Comparison of ENCODE assay signal across 12 mouse cellular contexts in the genomic region with DNA sequence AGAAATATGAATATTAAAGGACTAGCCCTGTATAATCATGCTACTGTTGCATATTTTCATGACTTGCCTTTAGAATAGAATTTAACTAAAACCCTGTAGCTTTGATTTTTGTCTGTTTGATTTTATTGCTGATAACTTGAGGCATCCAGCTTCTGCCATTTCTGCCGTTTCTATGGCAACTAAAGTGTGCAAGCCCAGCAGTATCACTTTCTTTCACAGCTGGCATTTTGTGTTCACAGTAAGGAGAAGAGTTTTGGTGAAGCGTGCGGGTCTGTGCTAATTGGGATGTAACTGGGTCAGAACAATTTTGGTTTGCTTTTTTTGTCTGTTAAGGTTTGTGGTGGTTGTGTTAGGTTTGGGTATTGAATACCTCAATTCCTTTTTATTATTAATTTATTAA.
DNase-seq lines count a peak whose midpoint lies in the region; ATAC-seq and TF ChIP-seq lines count a peak whose summit lies in the region.
"Had no signal": no experiment of that assay in that cellular context is flagged by ENCODE, and none has a peak within 500 bp of the region (broad histone marks: within the 10 kb centered on the region; RNA-seq: fewer than 3 reads in every experiment).

No protein-coding gene starts in this region.

- H3K4me2 ChIP-seq in hindbrain, embryonic 14.5 days (replicated peaks) = no peak overlapping the region
- H3K4me2 ChIP-seq in hindbrain, embryonic 13.5 days = no peak overlapping the region
- H3K4me2 ChIP-seq in forebrain, postnatal 0 days (ENCODE audit: low read depth) = no peak overlapping the region
- H3K4me2 ChIP-seq in intestine, embryonic 16.5 days (ENCODE audit: low read depth, low read length) = no peak overlapping the region
- H3K4me2 ChIP-seq: heart, embryonic 11.5 days; limb, embryonic 13.5 days had no signal

- no peaks in the 10 kb centered on the region for H3K27me3 ChIP-seq in hindbrain, embryonic 14.5 days (ENCODE audit: control insufficient read depth, insufficient read depth, low read length)
- no peaks in the 10 kb centered on the region for H3K27me3 ChIP-seq in hindbrain, embryonic 13.5 days
- no peaks in the 10 kb centered on the region for H3K27me3 ChIP-seq in forebrain, postnatal 0 days (ENCODE audit: insufficient read depth, low read length)
- no peaks in the 10 kb centered on the region for H3K27me3 ChIP-seq in intestine, embryonic 16.5 days (replicated peaks; ENCODE audit: control insufficient read depth, insufficient read depth, low read length)
- H3K27me3 ChIP-seq: limb, embryonic 13.5 days had no signal

- no peak overlapping the region for H3K4me3 ChIP-seq in hindbrain, embryonic 14.5 days (replicated peaks; ENCODE audit: low read length)
- H3K4me3 ChIP-seq in hindbrain, embryonic 13.5 days = no peak overlapping the region
- H3K4me3 ChIP-seq in forebrain, postnatal 0 days (ENCODE audit: low read depth, low read length) = no peak overlapping the region
- H3K4me3 ChIP-seq in intestine, embryonic 16.5 days (ENCODE audit: low read length) = no peak overlapping the region
- H3K4me3 ChIP-seq: limb, embryonic 13.5 days had no signal

- DNase-seq in hindbrain, embryonic 14.5 days (ENCODE audit: low spot score) = peak; percentile 63
- DNase-seq in right cerebral cortex, postnatal 10 days (ENCODE audit: low spot score in 2 of 2) = peak; percentile 57 to 78
- DNase-seq in right cerebral cortex, postnatal 36 days (ENCODE audit: low spot score in 2 of 2) = no peak
- peak; percentile 65 for DNase-seq in forebrain, postnatal 0 days
- DNase-seq in gastrocnemius, postnatal 36 days = no peak
- DNase-seq: kidney, adult 18-20 months; thymus, postnatal 4 days had no signal

- H3K9me3 ChIP-seq in hindbrain, embryonic 14.5 days (ENCODE audit: control insufficient read depth, low read length) = no peaks in the 10 kb centered on the region
- no peaks in the 10 kb centered on the region for H3K9me3 ChIP-seq in hindbrain, embryonic 13.5 days
- no peaks in the 10 kb centered on the region for H3K9me3 ChIP-seq in forebrain, postnatal 0 days (ENCODE audit: low read length)
- no peaks in the 10 kb centered on the region for H3K9me3 ChIP-seq in intestine, embryonic 16.5 days (ENCODE audit: control insufficient read depth, low read length)

- TF ChIP-seq CTCF in forebrain, postnatal 0 days (IDR thresholded peaks at IDR 0.05; ENCODE audit: low read depth) = no peak

- H3K27ac ChIP-seq in hindbrain, embryonic 14.5 days = no peak overlapping the region
- H3K27ac ChIP-seq in hindbrain, embryonic 13.5 days = no peak overlapping the region
- H3K27ac ChIP-seq in forebrain, postnatal 0 days (ENCODE audit: low read depth, low read length) = peak overlapping the region; percentile 68; the same call in 1 of the 2 replicates
- no peak overlapping the region for H3K27ac ChIP-seq in intestine, embryonic 16.5 days (ENCODE audit: low read length)
- H3K27ac ChIP-seq: limb, embryonic 13.5 days had no signal

- H3K36me3 ChIP-seq in hindbrain, embryonic 14.5 days (replicated peaks; ENCODE audit: control insufficient read depth, insufficient read depth) = no peaks in the 10 kb centered on the region
- no peaks in the 10 kb centered on the region for H3K36me3 ChIP-seq in hindbrain, embryonic 13.5 days
- no peaks in the 10 kb centered on the region for H3K36me3 ChIP-seq in forebrain, postnatal 0 days (ENCODE audit: insufficient read depth)
- H3K36me3 ChIP-seq in intestine, embryonic 16.5 days (ENCODE audit: control insufficient read depth, insufficient read depth, low read length) = no peaks in the 10 kb centered on the region

- WGBS in hindbrain, embryonic 14.5 days = 21% methylated on average over 3 of the region's 3 CpGs
- WGBS in hindbrain, embryonic 13.5 days = 30% methylated on average over 3 of the region's 3 CpGs
- 13% methylated on average over 3 of the region's 3 CpGs for whole genome bisulfite sequencing in forebrain, postnatal 0 days
- 69% methylated on average over 3 of the region's 3 CpGs for WGBS in intestine, embryonic 16.5 days

- peaks cover 29% of the 10 kb centered on the region for H3K4me1 ChIP-seq in hindbrain, embryonic 14.5 days (replicated peaks; ENCODE audit: control insufficient read depth, insufficient read depth, low read length)
- H3K4me1 ChIP-seq in hindbrain, embryonic 13.5 days (replicated peaks) = peaks cover 25% of the 10 kb centered on the region
- H3K4me1 ChIP-seq in forebrain, postnatal 0 days (ENCODE audit: insufficient read depth) = peaks cover 13% of the 10 kb centered on the region
- peaks cover 14% of the 10 kb centered on the region; the same call in 1 of the 2 replicates for H3K4me1 ChIP-seq in intestine, embryonic 16.5 days (ENCODE audit: control insufficient read depth, insufficient read depth, low read length)

- ATAC-seq in hindbrain, embryonic 14.5 days (ENCODE audit: low FRiP score) = no peak
- no peak for ATAC-seq in hindbrain, embryonic 13.5 days (ENCODE audit: low FRiP score)
- peak; percentile 82 for ATAC-seq in forebrain, postnatal 0 days
- no peak for ATAC-seq in intestine, embryonic 16.5 days
- ATAC-seq: lung, postnatal 0 days had no signal

- H3K9ac ChIP-seq in hindbrain, embryonic 14.5 days = no peak overlapping the region
- H3K9ac ChIP-seq in hindbrain, embryonic 13.5 days = no peak overlapping the region
- no peak overlapping the region for H3K9ac ChIP-seq in forebrain, postnatal 0 days
- H3K9ac ChIP-seq in intestine, embryonic 16.5 days (ENCODE audit: low read depth, low read length) = no peak overlapping the region
- H3K9ac ChIP-seq: limb, embryonic 13.5 days had no signal

- intact Hi-C loops in gastrocnemius, postnatal 36 days (cut with DNase I) = no loop called here

Comparison
In these comparisons a context has a peak if more than half of its experiments do, and no peak if none do; other contexts are left out.
1. DNase-seq: peak in hindbrain, embryonic 14.5 days (single experiment), right cerebral cortex, postnatal 10 days (2 of 2) and forebrain, postnatal 0 days (single experiment); none in right cerebral cortex, postnatal 36 days (0 of 2) and gastrocnemius, postnatal 36 days (0 of 2).